Mouse (Mus musculus) monocyte, adult 5-6 weeks (primary cell): ENCODE data around the gene Ppp5c. TPM values are rescaled to one million over a fixed set of nuclear protein-coding genes. Genes with fewer than 3 reads are reported as not detected.

Source experiments
- ATAC-seq: fragments of 153-309, 156-312 bp; replicated peaks from 2 replicates; pipeline ENCODE4 v1.8.0; 2017; ENCODE audit warnings: mild to moderate bottlenecking; ENCODE audit not compliant: low TSS enrichment, insufficient number of reproducible peaks, severe bottlenecking, poor library complexity, low FRiP score
- total RNA-seq: library from RNA; stranded (forward); fragments of 200-1000, 200-491, 200-594 nt; gene quantifications from 3 replicates; pipeline ENCODE4 v1.2.3, GENCODE M21; 2017

Gene Ppp5c
- total RNA-seq, 1 experiment from 2014 or later = 25.8 TPM

DNA sequence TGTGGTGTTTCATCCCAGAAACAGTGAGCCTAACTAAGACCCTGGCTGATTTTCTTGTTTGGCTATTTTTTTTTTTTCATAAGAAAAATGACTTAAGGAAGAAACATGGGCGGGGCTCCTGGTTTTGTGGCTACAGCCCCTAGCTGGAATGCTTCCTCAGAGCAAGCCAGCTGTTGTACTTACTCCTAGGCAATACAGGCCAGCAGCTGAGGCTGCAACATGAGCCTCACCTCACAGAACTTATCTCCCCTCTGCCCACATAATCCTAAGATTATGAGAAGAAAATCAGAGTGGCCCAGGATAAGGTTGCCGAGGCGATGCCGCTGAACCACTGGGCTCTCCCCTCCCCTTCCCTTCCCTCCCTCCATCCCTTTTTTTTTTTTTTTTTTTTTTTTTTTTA lies 72.0 kb downstream of the Ppp5c start:
- no peak for ATAC-seq

Other genes starting within 250 kb of the Ppp5c start
- 40.9 to 71.2 TPM (median 56.6 TPM) in 3 replicates for gene Slc1a5, start 246.6 kb downstream of the Ppp5c start, total RNA-seq
- gene Strn4, start 212.0 kb downstream of the Ppp5c start, total RNA-seq = 70.9 to 99.8 TPM (median 71.5 TPM) in 3 replicates
- 9.6 to 15.3 TPM (median 10.6 TPM) in 3 replicates for gene Fkrp, start 211.2 kb downstream of the Ppp5c start, total RNA-seq
- 13.1 to 26.6 TPM (median 15.6 TPM) in 3 replicates for gene Prkd2, start 185.0 kb downstream of the Ppp5c start, total RNA-seq
- not detected in 3 replicates for gene Dact3, start 152.6 kb downstream of the Ppp5c start, total RNA-seq
- gene Gng8, start 136.1 kb downstream of the Ppp5c start, total RNA-seq = not detected in 3 replicates
- gene Ptgir, start 121.4 kb downstream of the Ppp5c start, total RNA-seq = 9.8 to 15.4 TPM (median 14.0 TPM) in 3 replicates
- gene Calm3, start 103.8 kb downstream of the Ppp5c start, total RNA-seq = 169 to 298 TPM (median 195 TPM) in 3 replicates
- gene Pnmal2, start 83.2 kb downstream of the Ppp5c start, total RNA-seq = 0.10 TPM in 1 of 3 replicates, not detected in the others
- not detected in 3 replicates for gene Pnmal1, start 68.2 kb downstream of the Ppp5c start, total RNA-seq
- 0.49 to 0.75 TPM (median 0.67 TPM) in 3 replicates for gene Gm42372, start 44.8 kb downstream of the Ppp5c start, total RNA-seq
- 0.10 to 0.38 TPM in 2 of 3 replicates, not detected in the other for gene Ccdc8, start 35.2 kb downstream of the Ppp5c start, total RNA-seq
- gene Hif3a, start 34.5 kb upstream of the Ppp5c start, total RNA-seq = not detected in 3 replicates
- gene Psg16, start 46.1 kb upstream of the Ppp5c start, total RNA-seq = 0.19 to 0.64 TPM (median 0.29 TPM) in 3 replicates
- gene Ceacam3, start 122.4 kb upstream of the Ppp5c start, total RNA-seq = not detected in 3 replicates
- gene Psg29, start 175.6 kb upstream of the Ppp5c start, total RNA-seq = not detected in 3 replicates